Mouse (Mus musculus) testis, postnatal 14 days (tissue): Measurements from ENCODE around the gene Pi4ka.

ENCODE experiments used
- DNase-seq: peaks from one replicate; pipeline ENCODE4 v3.0.0; 2021; ENCODE audit warnings: low spot score

Gene Pi4ka

DNA sequence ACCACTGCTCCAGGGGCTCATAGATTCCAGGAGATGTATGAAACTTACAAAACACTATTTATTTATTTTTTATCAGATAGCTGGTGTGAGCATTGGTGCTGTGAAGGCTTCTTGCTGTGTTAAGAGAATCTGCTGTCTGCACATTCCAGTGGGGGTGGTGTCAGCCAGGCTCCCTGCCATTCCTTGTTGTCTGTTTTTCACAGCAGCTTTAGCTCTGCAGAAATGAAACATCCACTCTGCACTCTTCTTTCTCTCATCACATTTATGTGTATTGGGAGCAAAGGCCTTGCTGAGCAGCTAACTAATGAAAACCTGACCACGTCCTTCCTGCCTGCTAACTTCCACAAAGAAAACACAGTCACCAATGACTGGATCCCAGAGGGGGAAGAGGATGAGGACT lies 70.0 kb downstream of the Pi4ka start:
- DNase-seq = no peak

DNA sequence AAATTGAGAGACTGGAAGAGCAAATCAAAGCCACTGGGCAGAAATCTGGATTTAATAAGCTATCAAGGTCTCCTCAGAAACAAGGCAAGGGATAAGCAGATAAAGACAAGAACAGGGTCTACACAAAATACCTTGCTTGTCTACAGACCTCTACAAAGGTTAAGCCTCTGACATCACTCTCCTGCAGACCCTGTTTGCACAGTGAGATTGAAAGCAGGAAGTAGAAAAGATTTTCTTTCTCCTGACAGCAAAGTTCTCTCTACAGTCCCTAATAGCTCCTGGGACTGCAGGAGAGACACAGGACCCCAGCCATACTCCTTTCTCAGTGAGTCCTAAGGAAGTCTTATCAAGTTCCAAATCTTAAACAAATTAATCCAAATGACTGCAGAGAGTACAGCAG lies 71.5 kb downstream of the Pi4ka start:
- no peak for DNase-seq

DNA sequence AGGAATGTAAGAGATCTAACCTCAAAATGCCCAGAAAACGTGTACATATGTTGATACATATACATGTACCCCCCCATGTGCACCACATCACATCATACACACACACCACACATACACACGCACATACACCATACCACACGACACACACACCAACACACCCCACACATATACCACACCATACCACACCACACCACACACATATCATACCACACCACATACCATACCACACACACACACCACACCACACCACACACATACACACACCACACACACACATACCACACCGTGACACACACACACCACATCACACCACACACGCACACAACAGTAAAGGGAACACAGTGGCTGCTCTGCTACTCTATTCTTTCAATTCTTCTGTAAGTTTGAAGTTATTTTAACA lies 74.3 kb downstream of the Pi4ka start:
- DNase-seq = no peak

DNA sequence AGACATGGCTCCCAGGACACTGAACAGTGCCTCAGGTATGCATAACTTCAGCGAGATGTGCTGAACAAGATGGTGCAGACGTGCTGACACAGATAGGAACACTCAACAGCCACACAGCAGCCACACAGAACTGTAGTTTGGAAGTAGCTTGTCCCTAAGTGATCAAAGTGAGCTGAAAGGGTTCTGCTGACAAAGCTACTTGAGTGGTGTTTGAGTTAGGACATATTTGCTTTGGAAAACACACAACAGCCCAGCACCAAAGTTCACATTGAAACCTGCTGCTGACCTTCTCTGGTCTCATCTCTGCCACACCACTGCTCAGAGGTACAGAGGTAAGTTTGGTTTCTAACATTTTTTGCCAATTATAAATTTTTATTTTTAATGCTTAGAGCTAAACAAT lies 75.0 kb downstream of the Pi4ka start, which contains the start of gene Serpind1:
Gene Serpind1, plus strand, starts transcription at position 256 of the 400 bp plus-strand sequence.
- no peak for DNase-seq

DNA sequence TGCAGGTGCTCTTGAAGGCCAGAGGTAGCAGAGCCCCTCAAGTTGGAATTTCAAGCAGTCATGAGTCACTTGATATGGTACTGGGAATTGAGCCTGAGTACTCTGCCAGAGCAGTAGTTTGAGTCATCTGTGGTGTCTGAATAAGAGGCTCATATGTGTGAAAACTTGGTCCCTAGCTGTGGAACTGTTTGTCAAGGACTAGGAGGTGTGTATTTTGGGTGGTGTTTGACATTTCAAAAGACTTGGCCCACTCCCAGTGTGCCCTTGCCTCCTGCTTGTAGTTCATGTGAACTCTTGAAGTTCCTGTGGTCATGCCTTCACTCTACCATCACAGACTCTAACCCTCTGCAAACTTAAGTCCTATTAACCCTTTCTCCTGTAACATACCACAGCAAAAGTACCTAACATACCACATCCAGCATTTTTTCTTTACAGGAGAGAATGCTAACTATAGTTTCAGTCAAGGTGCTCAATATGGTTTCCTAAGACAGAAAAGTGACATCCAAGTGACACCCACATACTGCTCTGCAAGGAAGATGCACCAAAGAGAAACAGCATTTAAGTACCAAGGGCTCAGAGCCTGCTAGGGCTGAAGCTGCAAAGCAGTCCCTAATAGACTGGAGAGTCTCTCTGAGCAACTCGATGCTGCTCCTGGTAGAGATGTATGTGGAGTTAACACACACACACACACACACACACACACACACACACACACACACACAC lies 76.1 kb downstream of the Pi4ka start:
- no peak for DNase-seq

DNA sequence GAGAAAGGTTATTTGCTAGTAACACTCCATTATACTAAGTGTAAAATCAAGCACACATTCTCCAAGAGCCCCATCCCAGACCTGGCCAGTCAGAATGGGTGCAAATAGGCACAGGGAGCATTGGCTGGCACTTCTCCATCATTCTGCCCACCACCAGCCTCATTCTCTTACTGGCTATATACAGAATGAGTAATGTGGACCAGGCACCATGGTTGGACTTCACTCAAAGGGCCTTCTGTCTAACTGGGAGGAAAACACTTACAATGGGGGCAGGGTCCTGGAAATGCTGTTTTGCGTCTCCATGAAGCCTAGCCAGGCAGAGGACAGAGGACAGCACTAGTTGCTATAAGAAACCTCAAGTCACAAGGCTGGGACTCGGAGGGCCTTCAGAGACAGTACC lies 80.0 kb downstream of the Pi4ka start:
- no peak for DNase-seq

DNA sequence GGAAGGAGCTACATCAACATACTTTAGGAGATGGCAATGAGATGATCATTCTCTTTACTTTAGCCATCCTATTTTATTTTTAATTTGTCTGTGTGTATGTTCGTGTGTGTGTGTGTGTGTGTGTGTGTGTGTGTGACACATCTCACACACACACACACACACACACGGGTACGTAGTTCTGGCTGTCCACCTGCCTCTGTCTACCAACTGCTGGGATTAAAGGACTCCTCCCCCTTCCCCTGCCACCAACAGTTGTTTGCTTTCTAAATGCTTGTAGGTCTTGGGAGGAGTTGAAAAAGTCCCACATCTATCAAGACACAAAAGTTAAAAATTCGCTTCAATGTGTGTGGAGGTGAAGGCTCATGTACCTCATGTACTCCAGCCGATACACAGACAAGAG lies 81.4 kb downstream of the Pi4ka start:
- DNase-seq = no peak

DNA sequence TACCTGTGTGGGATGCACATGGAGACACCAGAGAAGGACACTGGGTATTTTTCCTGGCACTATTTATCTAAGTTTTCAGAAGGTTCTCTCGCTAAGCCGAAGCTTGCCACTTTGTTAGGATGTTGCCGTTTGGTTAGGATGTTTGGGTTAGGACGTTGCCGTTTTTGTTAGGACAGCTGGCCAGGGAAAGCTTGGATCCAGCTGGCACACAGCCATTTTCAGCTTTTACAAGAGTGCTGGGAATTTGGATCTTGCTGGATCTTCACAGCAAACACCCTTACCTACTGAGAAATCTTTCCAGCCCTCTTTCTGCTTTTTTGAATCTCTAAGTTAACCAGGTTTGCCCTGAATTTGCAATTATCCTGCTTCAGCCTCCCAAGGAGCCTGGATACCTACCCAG lies 84.6 kb downstream of the Pi4ka start:
- DNase-seq = peak; percentile 38

DNA sequence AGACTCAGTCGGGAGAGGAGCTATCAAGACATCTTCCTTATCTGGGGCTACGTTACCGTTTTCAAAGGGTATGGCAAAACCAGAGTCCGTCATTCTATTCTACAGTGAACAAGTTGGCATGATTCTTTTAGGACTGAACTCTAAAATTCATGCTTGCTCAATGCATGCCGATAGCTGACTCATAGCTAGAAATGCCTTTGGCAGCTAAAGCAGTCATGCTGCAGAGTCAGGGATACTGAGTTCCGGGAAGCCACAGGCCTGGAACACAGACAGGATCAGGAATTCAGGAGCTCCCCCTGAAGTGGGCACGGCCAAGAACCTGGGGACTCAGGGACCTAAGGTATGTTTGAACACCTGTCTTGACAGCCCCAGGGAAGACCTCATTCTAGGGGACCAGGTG lies 89.6 kb downstream of the Pi4ka start:
- no peak for DNase-seq

DNA sequence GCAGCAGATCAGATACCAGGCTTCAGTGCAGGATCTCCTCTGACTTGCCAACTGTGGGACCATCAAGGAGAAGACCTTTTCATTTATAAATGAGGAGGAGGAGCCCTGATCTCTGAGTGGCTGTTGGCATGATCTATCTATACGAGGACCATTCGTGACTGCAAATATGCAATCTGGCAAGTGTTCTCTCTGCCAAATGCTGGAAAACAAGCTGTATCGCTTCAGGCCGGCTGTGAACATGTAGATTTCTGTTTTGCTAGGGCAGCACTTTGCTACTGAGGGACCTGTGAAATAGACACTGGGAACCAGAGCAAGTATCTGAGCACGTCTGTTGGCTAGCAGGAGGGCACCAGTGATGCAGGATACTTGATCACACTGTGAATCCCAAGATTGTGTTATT lies 93.6 kb downstream of the Pi4ka start:
- no peak for DNase-seq

DNA sequence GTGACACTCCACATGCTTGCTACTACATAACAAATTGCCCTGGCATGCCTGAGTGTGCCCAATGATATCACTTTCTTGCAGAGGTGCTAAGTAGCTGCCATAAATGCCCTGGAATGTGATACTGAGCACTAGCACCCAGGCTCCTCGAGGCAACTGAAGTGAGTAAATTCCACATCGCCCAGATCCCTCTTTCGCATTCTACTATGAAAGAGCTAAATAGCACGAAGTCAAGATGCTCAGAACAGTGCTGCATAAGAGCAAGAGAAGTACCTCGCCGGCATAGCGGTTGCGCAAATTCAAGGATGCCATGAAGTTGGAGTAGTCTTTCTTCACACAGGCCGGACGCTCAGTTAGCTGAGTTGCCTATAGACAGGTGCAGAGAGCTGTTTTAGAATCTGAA lies 97.1 kb downstream of the Pi4ka start:
- DNase-seq = no peak

DNA sequence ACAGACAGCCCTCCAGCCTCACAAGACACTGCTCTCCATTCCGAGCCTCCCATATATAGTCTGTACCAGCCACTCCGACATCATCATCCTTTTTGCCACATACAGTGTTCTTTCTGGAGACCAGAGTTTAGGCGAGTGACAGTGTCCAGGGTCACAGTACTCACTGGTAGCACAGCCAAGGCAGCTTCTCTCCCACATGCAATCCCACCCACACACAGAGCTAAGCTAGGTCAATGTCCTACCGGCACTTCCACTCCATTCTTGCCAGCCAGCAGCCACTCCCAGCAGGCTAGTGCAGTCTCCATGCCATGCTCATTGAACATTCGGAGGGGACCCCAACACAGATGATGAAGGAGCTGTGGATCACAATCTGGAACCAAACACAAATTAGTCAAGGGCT lies 98.7 kb downstream of the Pi4ka start:
- DNase-seq = no peak

DNA sequence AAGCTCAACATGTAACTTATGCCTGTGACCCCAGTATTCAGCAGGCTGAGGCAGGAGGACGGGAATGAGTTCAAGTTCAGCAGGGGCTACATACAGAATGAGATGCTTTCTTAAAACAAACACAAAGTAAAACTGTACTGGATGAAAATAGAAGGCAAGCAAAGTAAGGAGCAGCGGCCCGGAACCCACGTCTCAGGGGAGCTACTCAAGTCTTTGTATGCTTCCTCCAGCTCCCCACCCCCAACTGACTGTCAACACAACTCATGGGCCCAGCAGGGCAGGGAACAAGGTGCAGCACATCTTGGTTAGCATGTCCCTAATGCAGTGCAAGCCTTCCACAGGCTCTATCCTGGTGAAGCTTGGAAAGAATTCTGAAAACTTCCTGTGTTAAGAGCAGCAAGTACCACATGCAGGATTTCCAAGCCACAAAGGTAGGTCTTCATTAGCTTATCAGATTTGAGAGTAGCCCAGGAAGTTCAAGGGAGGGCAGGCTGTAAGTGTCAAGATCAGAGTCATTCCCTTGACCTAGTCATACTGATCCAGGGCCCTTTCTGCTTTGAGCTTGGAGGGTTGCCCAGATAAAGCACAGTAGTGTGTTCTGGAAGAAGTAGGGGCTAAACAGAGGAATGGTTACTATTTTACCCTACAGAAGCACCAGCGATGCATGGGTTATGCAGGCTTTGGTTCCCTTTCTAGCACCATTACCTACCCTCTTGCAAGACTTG lies 102.4 kb downstream of the Pi4ka start:
- DNase-seq = no peak

DNA sequence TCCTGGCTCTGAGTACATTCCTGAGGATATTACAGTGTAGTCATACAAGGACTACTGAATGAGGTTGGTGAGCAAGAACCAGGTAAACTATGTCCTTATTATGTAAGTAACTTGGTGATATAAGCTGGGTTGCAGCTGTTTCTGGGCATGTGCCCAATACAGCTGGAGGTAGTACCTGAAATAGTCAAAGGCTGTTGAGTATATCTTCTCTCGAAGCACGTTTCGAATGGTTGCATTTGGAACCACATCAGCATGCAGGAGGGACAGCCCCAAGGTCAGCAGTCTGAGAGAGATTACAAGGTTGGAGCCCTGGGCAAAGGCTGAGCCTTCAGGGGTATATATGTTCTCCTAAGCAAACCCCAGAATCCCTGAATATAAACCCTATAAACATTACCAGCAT lies 105.3 kb downstream of the Pi4ka start:
- DNase-seq = no peak

DNA sequence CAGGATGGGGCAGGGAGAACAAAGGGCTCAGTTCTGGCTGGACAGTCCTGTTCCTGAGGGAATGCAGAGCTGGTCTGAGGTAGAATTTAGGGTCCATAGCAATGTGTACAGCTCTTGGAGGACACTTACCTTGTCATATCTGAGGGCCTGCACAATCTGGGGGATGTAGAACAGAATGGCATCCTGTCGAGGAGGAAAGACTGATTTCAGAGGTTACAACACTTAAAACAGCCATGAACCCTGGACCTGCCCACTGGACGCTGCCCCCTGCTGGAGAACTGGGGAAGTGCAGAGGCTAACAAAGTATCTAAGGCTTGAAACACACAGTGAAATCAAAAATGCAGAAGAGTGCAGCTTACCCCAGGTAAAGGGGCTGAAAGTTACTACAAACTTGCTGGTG lies 113.4 kb downstream of the Pi4ka start:
- peak; percentile 55 for DNase-seq

DNA sequence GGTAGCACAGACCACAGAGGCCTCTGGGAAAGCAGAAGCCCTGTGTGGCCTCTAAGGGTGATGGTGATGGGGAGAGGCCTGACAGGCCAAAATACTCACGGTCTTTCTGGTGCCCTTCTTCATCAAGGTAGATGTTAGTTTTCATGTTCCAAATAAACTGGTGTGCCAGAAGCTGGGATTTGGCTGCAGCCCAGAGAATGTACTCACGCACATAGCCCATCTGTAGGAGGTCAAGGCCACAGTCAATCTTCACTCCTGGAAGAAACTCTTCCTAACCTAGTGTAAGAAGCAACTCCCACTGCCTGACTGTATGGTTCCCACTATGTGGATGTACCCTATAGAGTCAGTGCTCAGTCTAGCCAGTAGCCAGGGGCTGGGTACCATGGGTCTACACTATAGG lies 115.1 kb downstream of the Pi4ka start:
- DNase-seq = no peak

DNA sequence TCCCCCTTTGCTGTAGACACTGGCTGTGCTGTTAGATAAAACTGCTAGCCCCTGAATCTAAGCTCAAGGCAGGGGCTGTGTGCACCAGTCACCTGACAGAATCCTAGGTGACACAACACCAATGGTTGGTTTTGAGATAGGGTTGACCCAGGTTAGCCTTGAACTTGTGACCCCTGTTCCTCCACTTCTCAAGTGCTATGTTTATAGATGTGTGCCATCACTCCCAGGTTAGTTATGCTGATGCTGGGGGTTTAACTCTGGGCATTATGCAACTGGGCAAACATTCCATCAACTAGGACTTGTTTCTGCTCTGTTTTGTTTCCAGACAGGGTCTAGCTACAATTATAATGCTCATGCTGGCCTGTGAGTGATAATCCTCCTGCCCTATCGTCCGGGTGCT lies 119.0 kb downstream of the Pi4ka start:
- no peak for DNase-seq

DNA sequence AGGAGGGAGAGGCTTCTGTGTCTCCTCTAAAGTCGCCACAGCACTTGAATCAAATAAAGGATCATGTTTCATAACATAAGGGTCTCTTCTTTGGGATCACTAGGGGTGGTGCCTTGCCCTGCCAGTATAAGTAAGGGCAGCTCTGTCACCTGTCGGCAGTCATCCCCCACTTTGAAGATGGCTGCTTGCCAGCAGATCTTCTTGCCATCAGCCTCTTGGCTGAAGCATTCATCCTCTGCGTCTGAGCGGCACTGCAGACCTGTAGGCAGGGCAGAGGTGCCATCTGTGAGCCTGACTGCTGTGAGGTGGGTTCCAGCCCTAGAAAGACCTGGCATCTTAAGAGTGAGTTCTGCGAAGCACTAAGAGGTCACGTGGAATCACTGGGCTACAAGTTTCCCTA lies 123.0 kb downstream of the Pi4ka start:
- no peak for DNase-seq

DNA sequence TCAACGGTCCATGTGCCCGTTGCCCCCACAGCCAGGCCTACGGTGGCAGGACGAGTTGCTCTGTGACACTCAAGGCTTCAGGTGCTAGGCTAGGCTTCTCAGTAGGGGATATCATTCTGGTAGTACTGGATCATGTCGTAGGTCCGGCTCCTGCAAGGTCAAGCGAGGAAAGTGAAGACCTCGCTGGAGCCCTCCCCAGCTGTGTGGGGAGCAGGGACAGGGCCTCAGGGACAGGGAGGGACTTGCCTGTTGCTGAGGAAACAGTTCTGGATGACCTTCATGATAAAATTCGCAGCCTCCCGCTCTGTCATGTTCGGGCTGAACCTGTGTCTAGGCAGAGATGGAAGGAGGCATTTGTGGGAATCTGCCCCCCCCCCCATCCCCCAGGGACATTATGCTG lies 125.6 kb downstream of the Pi4ka start:
- no peak for DNase-seq

DNA sequence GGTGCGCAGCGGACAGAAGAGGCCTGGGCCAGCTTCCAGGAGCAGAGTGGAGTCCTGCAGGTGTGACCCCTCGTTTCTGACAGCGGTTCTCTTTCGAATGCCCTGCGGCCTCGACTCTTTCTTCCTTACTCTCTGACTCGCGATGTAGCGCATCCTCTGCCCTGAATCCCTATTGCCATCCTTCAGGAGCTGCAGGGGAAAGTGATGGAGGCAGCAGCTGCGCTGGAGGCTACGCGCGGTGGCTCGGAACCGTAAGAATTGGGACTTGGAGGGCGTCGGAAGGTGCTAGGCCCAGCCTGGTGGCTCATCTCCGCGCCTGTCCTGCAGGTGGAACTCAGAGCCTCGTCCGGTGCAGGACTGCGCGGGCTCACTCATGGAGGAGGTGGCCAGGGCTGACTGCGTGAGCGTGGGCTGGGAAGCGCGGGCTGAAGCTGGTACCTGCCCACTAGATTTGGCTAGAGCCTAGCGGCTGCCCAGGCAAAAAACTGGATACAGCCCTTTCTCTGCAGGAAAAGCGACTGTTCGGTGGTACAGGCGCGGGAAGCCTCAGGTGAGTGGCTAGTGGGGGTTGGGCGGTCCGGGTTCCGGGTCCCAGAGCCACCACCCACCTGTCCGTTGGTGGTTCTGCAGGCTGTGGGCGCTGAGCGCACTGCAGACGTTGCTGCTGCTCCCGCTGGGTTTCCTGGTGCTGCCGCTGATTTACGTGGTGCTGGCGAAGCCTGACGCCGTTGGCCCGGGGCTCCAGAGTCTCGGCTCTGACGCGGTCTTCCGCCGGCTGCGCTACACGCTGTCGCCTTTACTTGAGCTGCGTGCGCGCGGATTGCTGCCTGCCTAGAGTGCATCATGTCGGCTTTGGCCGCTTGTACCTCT lies 128.5 kb downstream of the Pi4ka start:
- DNase-seq = peak; percentile 36

DNA sequence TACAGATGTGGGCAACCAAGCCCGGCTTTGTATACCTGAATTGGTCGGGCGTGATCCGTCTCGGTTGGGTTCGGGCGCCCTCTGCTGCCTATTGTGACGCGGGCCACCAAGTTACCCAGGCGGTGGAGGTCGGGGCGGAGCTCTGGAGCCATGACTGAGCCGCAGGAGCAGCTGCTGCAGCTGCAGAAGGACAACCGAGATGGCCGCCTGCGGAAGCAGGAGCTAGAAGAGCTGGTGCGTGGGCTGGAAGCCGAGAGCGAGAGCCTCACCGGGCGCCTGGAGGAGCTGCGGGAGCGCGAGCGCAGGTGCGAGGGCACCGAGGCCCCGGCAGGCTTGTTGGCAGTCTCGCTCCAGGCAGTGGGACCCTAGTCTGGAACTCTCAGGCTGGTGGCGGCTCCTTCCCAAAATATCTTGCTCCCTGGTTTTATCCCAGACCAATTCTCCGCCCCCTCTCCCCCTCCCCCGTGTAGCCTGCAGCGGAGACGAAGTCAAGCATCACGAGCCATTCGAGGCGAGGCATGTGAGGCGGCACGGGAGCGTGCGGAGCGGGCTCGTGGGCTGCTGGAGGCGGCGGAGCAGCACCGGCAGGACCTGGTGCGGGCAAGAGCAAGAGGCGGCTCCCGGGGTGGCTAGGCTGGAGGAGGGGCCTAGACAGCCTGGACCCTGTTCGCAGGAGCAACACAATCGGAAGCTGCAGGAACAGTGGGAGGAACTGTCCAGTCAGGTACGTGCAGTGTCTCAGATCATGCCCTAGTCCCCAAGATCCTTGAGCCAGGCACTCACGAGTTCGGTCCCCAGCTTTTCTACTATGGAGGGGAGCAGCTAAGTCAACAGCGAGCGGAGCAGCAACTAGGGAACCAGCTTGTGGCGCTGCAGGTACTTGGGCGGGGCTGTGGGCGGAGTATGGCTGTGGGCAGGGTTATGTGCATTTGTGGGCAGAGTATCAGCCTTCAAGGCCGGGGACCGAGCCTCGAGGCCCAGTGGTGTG lies 129.7 kb downstream of the Pi4ka start:
- DNase-seq = peak; percentile 84

DNA sequence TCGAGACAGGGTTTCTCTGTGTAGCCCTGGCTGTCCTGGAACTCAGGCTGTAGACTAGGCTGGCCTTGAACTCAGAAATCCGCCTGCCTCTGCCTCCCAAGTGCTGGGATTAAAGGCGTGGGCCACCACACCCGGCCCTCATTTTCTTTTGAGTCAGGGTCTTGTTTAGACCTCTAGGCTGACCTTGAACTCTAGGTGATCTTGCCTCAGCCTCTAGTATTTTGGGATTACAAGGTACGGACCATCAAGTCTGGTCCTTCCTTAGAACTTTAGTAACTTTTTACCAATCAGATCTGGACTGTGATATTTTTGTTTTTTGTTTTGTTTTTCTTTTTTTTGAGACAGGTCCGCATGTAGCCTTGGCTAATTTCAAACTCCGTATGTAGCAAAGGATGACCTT lies 130.4 kb downstream of the Pi4ka start, which contains the start of gene Tmem191c:
Gene Tmem191c, plus strand, starts transcription at position 357 of the 400 bp plus-strand sequence.
- no peak for DNase-seq
